Mouse (Mus musculus): ENCODE results near the gene Lepr. TPM values are rescaled to one million over a fixed set of nuclear protein-coding genes. Genes with fewer than 3 reads are reported as not detected.

The Lepr gene
- total and polyA plus RNA-seq, 3 experiments: 0.04 TPM; not detected in 2

GRCm38 (mm10) chr4:101712563-101712962 lies 4.6 kb upstream of the Lepr start:
- Histone ChIP-seq H3K79me2 (ENCODE audit: control insufficient read depth, insufficient read depth, low read length, poor library complexity) (no peaks in the 10 kb centered on the region), H3K4me3 (ENCODE audit: control insufficient read depth in 1 of 2, insufficient read depth in 1 of 2, low read depth in 2 of 2, low read length in 2 of 2) (no peak overlapping the region), H3K27me3 (ENCODE audit: control insufficient read depth in 1 of 2, insufficient read depth in 2 of 2, low read length in 2 of 2) (peaks cover 0 to 2% of the 10 kb centered on the region in 2 experiments; a peak in 2 of 4 replicates), H3K27ac (ENCODE audit: control insufficient read depth, low read depth, low read length) (no peak overlapping the region), H3K36me3 (ENCODE audit: control insufficient read depth in 1 of 2, insufficient read depth in 2 of 2, low read length in 2 of 2) (no peaks in the 10 kb centered on the region), H3K9ac (ENCODE audit: control insufficient read depth, low read depth, low read length, poor library complexity, severe bottlenecking) (no peak overlapping the region), H3K4me1 (ENCODE audit: control insufficient read depth in 1 of 2, insufficient read depth in 2 of 2, low read length in 2 of 2) (no peaks in the 10 kb centered on the region), H3K9me3 (replicated peaks; ENCODE audit: insufficient read depth, low read length) (no peaks in the 10 kb centered on the region)
- TF ChIP-seq ELF1 (IDR thresholded peaks at IDR 0.05; ENCODE audit: low read depth, low read length): no peak
- no peak for TF ChIP-seq NELFE (IDR thresholded peaks at IDR 0.05; ENCODE audit: low read depth, low read length)
- TF ChIP-seq MYB (IDR thresholded peaks at IDR 0.05; ENCODE audit: low read depth, low read length): no peak
- no peak for TF ChIP-seq SIN3A (IDR thresholded peaks at IDR 0.05; ENCODE audit: low read length)
- TF ChIP-seq BHLHE40 (IDR thresholded peaks at IDR 0.05; ENCODE audit: borderline replicate concordance, low read depth, low read length): no peak
- TF ChIP-seq GATA1 (IDR thresholded peaks at IDR 0.05; ENCODE audit: low read depth, low read length): no peak
- no peak for TF ChIP-seq ZKSCAN1 (IDR thresholded peaks at IDR 0.05; ENCODE audit: low read depth, low read length)
- no peak for TF ChIP-seq MEF2A (IDR thresholded peaks at IDR 0.05; ENCODE audit: extremely low read depth, insufficient replicate concordance, low read depth, low read length, poor library complexity, severe bottlenecking)
- no peak for TF ChIP-seq CHD2 (IDR thresholded peaks at IDR 0.05; ENCODE audit: low read length)
- TF ChIP-seq MYC (IDR thresholded peaks at IDR 0.05; ENCODE audit: low read depth, low read length): no peak
- no peak for TF ChIP-seq CHD1 (IDR thresholded peaks at IDR 0.05; ENCODE audit: low read depth, low read length)
- DNase-seq (ENCODE audit: low read depth, low spot score): no peak

GRCm38 (mm10) chr4:101715302-101715701 lies 1.9 kb upstream of the Lepr start:
- no peaks in the 10 kb centered on the region for H3K9me3 ChIP-seq (replicated peaks; ENCODE audit: insufficient read depth, low read length)
- no peak for DNase-seq (ENCODE audit: low read depth, low spot score)
- no peak for TF ChIP-seq TBP (IDR thresholded peaks at IDR 0.05; ENCODE audit: low read depth, low read length)
- no peak for TF ChIP-seq MYB (IDR thresholded peaks at IDR 0.05; ENCODE audit: low read depth, low read length)
- no peak for TF ChIP-seq ZMIZ1 (IDR thresholded peaks at IDR 0.05; ENCODE audit: low read depth, low read length)
- TF ChIP-seq KAT2A (conservative IDR thresholded peaks at IDR 0.05; ENCODE audit: low read depth, low read length): no peak
- no peak for TF ChIP-seq USF2 (IDR thresholded peaks at IDR 0.05; ENCODE audit: borderline replicate concordance in 1 of 2, insufficient read depth in 1 of 2, low read depth in 1 of 2, low read length in 2 of 2)
- TF ChIP-seq RAD21 (IDR thresholded peaks at IDR 0.05; ENCODE audit: low read depth, low read length): no peak
- no peak for TF ChIP-seq RCOR1 (IDR thresholded peaks at IDR 0.05; ENCODE audit: low read depth, low read length)

More at GRCm38 (mm10) chr4:101715302-101715701, 1.9 kb upstream of the Lepr start:
- no peak overlapping the region for H3K4me3 ChIP-seq (ENCODE audit: control insufficient read depth in 1 of 2, insufficient read depth in 1 of 2, low read depth in 2 of 2, low read length in 2 of 2)
- no peak overlapping the region for H3K27ac ChIP-seq (ENCODE audit: control insufficient read depth, low read depth, low read length)
- peaks cover 0 to 1% of the 10 kb centered on the region in 2 experiments; a peak in 2 of 4 replicates for H3K27me3 ChIP-seq (ENCODE audit: control insufficient read depth in 1 of 2, insufficient read depth in 2 of 2, low read length in 2 of 2)
- H3K9ac ChIP-seq (ENCODE audit: control insufficient read depth, low read depth, low read length, poor library complexity, severe bottlenecking): no peak overlapping the region
- no peaks in the 10 kb centered on the region for H3K4me1 ChIP-seq (ENCODE audit: control insufficient read depth in 1 of 2, insufficient read depth in 2 of 2, low read length in 2 of 2)
- H3K36me3 ChIP-seq (ENCODE audit: control insufficient read depth in 1 of 2, insufficient read depth in 2 of 2, low read length in 2 of 2): no peaks in the 10 kb centered on the region
- no peaks in the 10 kb centered on the region for H3K79me2 ChIP-seq (ENCODE audit: control insufficient read depth, insufficient read depth, low read length, poor library complexity)

All from MEL (cell line).